Mouse (Mus musculus) testis, postnatal 14 days (tissue): ENCODE results near the gene Rbm11.

Experiments used
- DNase-seq: peaks from one replicate; pipeline ENCODE4 v3.0.0; 2021; ENCODE audit warnings: low spot score

Gene Rbm11

DNA sequence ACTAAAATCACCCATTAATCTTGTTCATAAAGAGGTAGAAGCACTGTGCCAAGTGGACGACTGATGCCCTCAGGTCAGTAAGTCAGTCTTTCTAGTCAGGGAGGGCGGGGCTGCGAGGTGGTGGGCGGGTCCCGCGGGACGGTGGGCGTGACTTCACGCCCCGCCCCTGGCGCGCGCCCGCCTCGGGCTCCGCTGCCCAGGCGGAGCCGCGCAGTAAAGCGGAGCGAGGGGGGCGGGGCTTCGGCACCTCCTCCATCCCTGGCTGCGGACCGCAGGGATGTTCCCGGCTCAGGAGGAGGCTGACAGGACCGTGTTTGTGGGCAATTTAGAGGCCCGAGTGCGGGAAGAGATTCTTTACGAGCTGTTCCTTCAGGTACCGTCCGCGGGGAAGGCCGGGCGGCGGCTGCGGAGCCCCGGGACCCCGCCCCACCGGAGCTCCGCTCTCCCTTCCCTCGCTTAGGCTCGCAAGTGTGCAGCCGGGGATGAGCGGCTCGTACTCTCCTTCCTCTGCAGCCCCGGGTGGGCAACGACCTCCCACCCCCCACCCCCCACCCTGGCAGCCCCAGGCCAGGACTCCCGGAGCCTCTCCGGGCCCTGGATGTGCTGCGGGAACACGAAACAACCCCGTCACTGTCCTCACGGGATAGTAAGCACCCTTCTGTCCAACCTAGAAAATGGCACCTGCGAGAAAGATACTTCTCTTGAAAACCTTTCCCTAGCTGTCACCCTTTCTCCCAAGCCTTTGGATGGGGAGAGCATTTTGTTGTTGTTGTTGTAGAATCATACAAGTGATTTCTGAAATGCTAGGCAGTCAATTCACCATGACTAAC lies at the start of gene Rbm11:
TSS of gene Rbm11 (plus strand) at position 174 of the 830 bp plus-strand sequence.
- DNase-seq = peak; percentile 86

DNA sequence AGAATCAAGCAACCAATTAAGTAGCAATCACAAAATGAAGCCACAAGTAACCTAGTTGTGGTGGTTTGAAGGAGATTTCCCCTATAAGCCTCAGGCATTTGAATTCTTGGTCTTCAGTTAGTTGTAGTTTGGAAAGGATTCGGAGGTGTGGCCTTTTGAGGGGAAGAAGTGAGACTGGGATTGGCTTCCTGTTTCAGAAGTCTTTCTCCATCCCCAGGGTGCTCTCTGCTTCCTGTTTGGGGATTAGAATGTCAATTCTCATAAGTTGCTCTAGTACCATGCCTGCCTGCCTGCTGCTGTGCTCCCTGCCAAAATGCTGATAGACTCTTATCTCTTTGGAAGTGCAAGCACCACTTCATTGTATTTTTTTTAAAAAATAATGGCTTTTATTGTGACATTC lies 47.3 kb upstream of the Rbm11 start:
- DNase-seq = no peak

DNA sequence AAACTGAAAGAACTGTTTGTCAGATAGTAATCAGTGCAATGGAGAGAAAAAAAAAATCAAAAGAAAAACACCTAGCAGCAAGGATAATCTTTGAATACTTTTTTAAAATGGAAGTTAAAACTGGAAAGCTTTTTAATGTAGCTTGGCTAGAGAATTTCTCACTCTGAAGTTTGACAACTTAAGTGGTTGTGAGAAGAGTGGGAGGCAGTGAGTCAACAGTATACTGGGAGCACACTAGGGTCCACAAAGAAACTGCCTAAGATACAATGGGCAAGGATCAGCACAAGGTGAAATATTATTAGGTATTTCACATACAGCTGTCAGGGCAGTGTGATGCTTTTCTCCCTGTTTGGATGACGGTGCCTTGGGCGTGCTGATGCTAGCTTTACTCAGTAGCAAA lies 29.7 kb upstream of the Rbm11 start:
- no peak for DNase-seq

DNA sequence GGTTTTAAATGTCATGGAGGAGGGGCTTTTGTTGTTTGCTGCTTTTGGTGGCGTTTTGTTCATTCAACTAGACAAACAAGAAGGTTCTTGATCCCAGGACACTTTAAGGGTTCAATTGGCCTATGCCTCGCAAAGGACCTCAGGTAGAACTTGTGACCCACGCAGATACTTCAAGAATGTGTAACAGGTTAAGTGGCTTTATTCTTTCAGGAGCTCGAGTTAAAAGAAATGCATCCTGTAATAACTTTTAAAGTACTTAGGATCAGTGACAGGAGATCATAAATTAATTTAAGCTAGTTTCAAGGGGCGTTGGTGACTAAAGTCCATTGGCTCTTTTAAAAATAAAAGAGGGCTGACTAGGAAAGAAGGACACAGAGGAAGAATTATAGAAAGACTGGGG lies 10.4 kb upstream of the Rbm11 start:
- no peak for DNase-seq

DNA sequence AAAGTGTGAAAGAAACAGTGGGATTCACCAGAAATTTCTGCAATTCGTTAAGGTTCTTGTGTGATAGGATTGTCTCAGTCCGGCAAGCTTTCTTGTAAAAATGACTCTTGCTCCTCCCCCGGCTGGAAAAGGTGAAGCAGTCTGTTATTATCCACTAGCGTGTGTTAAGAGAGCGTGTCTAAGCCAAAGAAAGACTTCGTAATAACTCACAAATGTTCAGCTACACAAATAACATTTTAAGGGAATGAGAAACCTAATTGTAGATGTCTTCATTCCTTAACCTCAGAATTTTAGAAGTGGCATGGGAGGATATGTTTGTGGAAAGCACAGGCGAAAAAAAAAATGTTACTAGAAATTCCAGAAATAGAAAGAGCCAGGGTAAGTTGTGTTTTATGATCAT lies 6.7 kb upstream of the Rbm11 start, which contains the start of gene Lipi:
TSS of gene Lipi (minus strand) at position 101 of the 400 bp plus-strand sequence.
- no peak for DNase-seq

DNA sequence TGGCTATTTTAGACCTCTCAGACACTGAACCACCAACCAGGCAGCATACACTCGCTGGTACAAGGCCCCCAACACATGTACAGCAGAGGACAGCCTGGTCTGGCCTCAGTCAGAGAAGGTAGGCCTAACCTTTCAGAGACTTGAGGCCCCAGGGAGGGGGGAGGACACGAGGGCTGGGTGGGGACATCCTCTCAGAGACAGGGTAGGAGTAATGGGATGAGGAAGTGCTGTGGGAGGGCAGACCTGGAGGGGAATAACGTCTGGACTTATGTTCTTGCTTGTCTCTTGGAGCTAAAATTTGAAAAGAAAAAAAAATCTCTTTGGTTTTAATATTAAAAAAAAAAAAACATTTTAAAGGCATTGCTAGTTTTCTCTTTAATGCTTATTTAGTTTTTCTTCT lies 6.2 kb upstream of the Rbm11 start:
- no peak for DNase-seq

DNA sequence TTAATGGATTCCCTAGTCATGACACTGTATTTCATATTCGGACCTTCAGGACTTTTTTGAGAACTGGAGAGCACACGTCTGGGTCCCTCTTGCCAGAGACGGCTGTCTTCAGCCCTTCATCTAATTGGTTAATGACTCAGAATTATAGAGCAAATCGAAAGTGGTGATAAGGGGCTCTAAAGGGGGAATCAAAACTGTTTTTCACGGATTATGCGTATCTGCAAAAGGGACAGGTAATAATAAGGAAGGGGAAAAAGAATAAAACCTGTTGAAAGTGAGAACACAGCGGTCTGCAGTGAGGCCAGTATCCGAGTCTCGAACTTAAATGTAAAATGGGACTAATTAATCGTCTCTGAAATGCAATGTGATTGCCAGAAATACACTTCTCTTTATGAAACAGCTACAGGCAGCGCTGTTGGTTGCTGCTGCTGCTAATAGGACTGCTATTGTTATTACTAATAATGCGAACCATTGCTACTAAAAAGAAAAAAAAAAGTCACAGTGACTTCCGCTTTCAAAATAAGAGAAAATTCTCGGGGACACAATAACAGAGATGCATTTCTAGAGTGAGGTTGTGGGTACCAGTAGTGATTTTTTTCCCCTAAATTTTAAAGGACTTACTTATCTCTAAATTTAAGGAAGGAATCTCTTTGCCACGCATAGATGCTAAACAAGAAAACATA lies 998 bp downstream of the Rbm11 start:
- DNase-seq = no peak

DNA sequence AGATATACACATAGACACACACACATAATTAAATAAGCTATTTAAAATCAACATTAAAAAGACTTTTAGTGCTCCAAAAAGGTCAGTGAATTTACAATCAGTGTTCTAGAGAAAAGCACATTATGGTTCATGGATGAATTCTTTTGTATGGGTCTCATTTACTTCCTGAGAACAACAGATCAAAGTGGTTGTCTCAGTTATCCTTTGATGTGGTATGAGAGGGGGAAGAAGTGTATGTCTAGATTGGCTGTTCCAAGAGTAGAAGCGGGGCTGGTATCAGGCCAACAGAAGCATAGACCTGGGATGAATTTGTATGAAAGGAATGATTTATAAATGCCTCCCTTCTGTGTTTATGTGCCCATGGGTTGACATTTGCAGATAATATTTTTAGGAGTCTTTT lies 13.8 kb downstream of the Rbm11 start:
- no peak for DNase-seq

DNA sequence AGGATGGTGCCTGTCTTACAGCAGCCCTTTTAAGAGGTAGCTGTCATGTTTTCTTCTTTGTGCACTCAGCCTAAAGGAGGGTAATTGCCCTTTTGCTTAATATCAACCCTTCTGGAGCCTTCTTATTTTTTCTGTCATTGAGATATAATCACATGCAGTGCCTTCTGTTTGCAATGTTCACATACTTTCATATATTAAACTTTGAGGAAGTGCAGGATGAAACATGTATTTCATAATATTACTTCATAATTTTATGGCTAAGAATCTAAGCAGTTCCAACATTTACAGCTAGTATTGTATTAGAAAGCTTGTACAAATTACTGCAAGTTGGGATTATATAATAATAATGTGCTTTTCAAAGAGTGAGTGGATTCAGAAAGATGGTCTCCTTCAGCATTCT lies 19.9 kb downstream of the Rbm11 start:
- no peak for DNase-seq

DNA sequence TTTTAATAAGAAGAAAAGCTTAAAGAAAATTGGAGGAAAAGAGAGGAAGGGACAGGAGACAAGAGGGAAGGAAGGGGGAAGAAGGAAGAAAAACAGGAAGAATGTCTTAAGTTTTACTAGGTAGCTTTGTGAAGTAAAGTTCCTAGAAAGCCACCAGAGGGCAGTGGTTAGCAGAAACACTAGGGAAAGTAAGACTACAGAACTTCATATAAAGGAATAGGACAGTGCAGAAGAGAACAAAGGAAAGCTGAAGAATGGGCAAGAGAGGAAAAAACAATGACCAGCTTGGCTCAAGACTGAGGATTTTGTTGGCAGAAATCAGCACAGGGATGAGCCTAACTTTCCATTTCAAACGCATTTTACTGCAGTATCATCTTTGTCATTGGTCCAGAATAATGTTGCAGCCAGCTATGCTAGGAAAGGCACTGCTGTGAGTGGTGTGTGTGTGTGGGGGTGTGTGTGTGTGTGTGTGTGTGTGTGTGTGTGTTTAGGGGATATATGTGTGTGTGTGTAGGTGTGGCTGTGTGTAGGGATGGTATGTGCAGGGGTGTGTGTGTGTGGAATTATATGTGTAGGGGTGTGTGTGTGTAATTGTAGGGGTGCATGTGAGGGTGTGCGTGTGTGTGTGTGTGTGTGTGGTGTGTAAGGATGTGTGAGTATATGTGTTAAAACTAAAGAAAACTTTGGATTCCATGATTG lies 25.2 kb downstream of the Rbm11 start:
- DNase-seq = no peak

DNA sequence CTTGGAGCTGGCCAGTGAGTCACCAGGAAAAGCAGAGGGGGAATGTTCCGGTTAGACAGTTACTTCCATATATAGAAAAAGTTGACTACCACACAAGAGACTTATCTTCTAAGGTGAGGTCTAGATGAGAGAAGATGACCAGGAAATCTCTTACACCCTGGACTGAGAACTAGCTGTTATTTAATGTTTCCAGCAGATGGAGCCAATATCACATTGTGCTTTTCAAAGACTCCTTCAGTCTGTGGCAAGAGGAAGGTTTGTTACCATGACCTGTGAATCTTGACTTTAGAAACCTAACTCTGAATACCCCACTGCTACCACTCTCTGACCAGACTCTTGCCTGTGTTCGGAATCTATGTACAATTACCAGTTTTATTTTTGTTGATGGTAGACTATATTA lies 35.2 kb downstream of the Rbm11 start:
- no peak for DNase-seq
